In genomic region chr13:34089358-34089757, GRCm38 (mm10) we compare ENCODE assay signal across 11 mouse cellular contexts. TPM values are rescaled to one million over a fixed set of nuclear protein-coding genes. Genes with fewer than 3 reads are reported as not detected.
A peak's percentile ranks its signal among the peaks of the same experiment; 100 is the strongest.
DNase-seq lines count a peak whose midpoint lies in the region; ATAC-seq lines count a peak whose summit lies in the region.
"Had no signal": no experiment of that assay in that cellular context is flagged by ENCODE, and none has a peak within 500 bp of the region (broad histone marks: within the 10 kb centered on the region; RNA-seq: fewer than 3 reads in every experiment).

No protein-coding gene starts in this region.

- no peaks in the 10 kb centered on the region for H3K9me3 ChIP-seq in embryonic facial prominence, embryonic 13.5 days
- H3K9me3 ChIP-seq in embryonic facial prominence, embryonic 10.5 days, result no peaks in the 10 kb centered on the region
- H3K9me3 ChIP-seq in neural tube, embryonic 13.5 days, result no peaks in the 10 kb centered on the region
- H3K9me3 ChIP-seq in midbrain, embryonic 10.5 days (replicated peaks), result no peaks in the 10 kb centered on the region
- H3K9me3 ChIP-seq: liver, embryonic 15.5 days had no signal

- no peak overlapping the region for H3K4me3 ChIP-seq in embryonic facial prominence, embryonic 13.5 days
- H3K4me3 ChIP-seq in embryonic facial prominence, embryonic 10.5 days, result no peak overlapping the region
- H3K4me3 ChIP-seq in neural tube, embryonic 13.5 days, result no peak overlapping the region
- no peak overlapping the region for H3K4me3 ChIP-seq in midbrain, embryonic 10.5 days
- H3K4me3 ChIP-seq: gastrocnemius, adult 2 months; liver, embryonic 15.5 days had no signal

- peak overlapping the region; percentile 48; the same call in 1 of the 2 replicates for H3K27ac ChIP-seq in embryonic facial prominence, embryonic 13.5 days
- H3K27ac ChIP-seq in embryonic facial prominence, embryonic 10.5 days (replicated peaks), result no peak overlapping the region
- H3K27ac ChIP-seq in neural tube, embryonic 13.5 days (replicated peaks), result peak overlapping the region; percentile 92
- H3K27ac ChIP-seq in midbrain, embryonic 10.5 days (replicated peaks), result peak overlapping the region; percentile 79
- H3K27ac ChIP-seq: gastrocnemius, adult 2 months; liver, embryonic 15.5 days had no signal

- ATAC-seq in embryonic facial prominence, embryonic 13.5 days (ENCODE audit: insufficient number of reproducible peaks, insufficient read depth, low FRiP score, low TSS enrichment, low read depth), result no peak
- ATAC-seq in neural tube, embryonic 13.5 days (ENCODE audit: low read depth), result peak; percentile 36; the same call in 1 of the 2 replicates

- 31% methylated on average over 3 of the region's 3 CpGs for WGBS in embryonic facial prominence, embryonic 13.5 days
- WGBS in embryonic facial prominence, embryonic 10.5 days, result 71% methylated on average over 3 of the region's 3 CpGs
- 63% methylated on average over 3 of the region's 3 CpGs for WGBS in neural tube, embryonic 13.5 days
- 65% methylated on average over 3 of the region's 3 CpGs for WGBS in midbrain, embryonic 10.5 days

- peak overlapping the region; percentile 33 for H3K4me2 ChIP-seq in embryonic facial prominence, embryonic 13.5 days
- H3K4me2 ChIP-seq in neural tube, embryonic 13.5 days, result peak overlapping the region; percentile 35
- H3K4me2 ChIP-seq: liver, embryonic 15.5 days had no signal

- no peaks in the 10 kb centered on the region for H3K36me3 ChIP-seq in embryonic facial prominence, embryonic 13.5 days
- no peaks in the 10 kb centered on the region for H3K36me3 ChIP-seq in embryonic facial prominence, embryonic 10.5 days (replicated peaks)
- H3K36me3 ChIP-seq in neural tube, embryonic 13.5 days, result no peaks in the 10 kb centered on the region
- H3K36me3 ChIP-seq in midbrain, embryonic 10.5 days, result no peaks in the 10 kb centered on the region
- H3K36me3 ChIP-seq: liver, embryonic 15.5 days had no signal

- peaks cover 11% of the 10 kb centered on the region for H3K4me1 ChIP-seq in embryonic facial prominence, embryonic 13.5 days
- peaks cover 27% of the 10 kb centered on the region for H3K4me1 ChIP-seq in embryonic facial prominence, embryonic 10.5 days
- peaks cover 36% of the 10 kb centered on the region for H3K4me1 ChIP-seq in neural tube, embryonic 13.5 days (replicated peaks)
- peaks cover 33% of the 10 kb centered on the region for H3K4me1 ChIP-seq in midbrain, embryonic 10.5 days
- H3K4me1 ChIP-seq: liver, embryonic 15.5 days had no signal

- no peak overlapping the region for H3K9ac ChIP-seq in embryonic facial prominence, embryonic 13.5 days
- H3K9ac ChIP-seq in neural tube, embryonic 13.5 days, result peak overlapping the region; percentile 58; the same call in 1 of the 2 replicates
- H3K9ac ChIP-seq: liver, embryonic 15.5 days had no signal

- DNase-seq in embryonic facial prominence, embryonic 10.5 days (ENCODE audit: low spot score), result no peak
- DNase-seq in neural tube, embryonic 10.5 days (ENCODE audit: extremely low spot score, low spot score), result no peak
- no peak for DNase-seq in midbrain, embryonic 10.5 days (ENCODE audit: low spot score)
- no peak for DNase-seq in adrenal gland, postnatal 10 days
- no peak for DNase-seq in adrenal gland, postnatal 14 days
- DNase-seq in left cerebral cortex, adult 18-20 months (ENCODE audit: low spot score in 2 of 2), result no peak
- DNase-seq: adrenal gland, postnatal 36 days; gastrocnemius, adult 2 months had no signal

- H3K27me3 ChIP-seq in embryonic facial prominence, embryonic 13.5 days, result no peaks in the 10 kb centered on the region
- no peaks in the 10 kb centered on the region for H3K27me3 ChIP-seq in embryonic facial prominence, embryonic 10.5 days (replicated peaks; ENCODE audit: low read depth, poor library complexity, severe bottlenecking)
- H3K27me3 ChIP-seq in neural tube, embryonic 13.5 days, result no peaks in the 10 kb centered on the region
- no peaks in the 10 kb centered on the region; the same call in 1 of the 2 replicates for H3K27me3 ChIP-seq in midbrain, embryonic 10.5 days (ENCODE audit: low read depth, poor library complexity, severe bottlenecking)
- H3K27me3 ChIP-seq: liver, embryonic 15.5 days had no signal

RNA-seq across cellular contexts. Expression of gene Tubb2a, which starts 11.6 kb away (rescaled TPM):
- 133 and 136 TPM in 2 replicates for polyA plus RNA-seq in embryonic facial prominence, embryonic 13.5 days (2015; fragmentation: Nextera tagmentation; extraction: Ambion mirVana)
- 101 and 105 TPM in 2 replicates for polyA plus RNA-seq in embryonic facial prominence, embryonic 10.5 days (2016; fragmentation: Nextera tagmentation; extraction: Ambion mirVana)
- 1,875 and 2,016 TPM in 2 replicates for polyA plus RNA-seq in neural tube, embryonic 13.5 days (2015; fragmentation: Nextera tagmentation; extraction: Ambion mirVana)
- 242 and 377 TPM in 2 replicates for polyA plus RNA-seq in midbrain, embryonic 10.5 days (2016; fragmentation: Nextera tagmentation; extraction: Ambion mirVana)
- total RNA-seq in adrenal gland, postnatal 10 days (2021), result 10 to 100 TPM; 68.6 to 90.0 TPM
- 46.1 and 59.9 TPM in 2 replicates for total RNA-seq in adrenal gland, postnatal 14 days (2021)
- total RNA-seq in left cerebral cortex, adult 18-20 months (2021), result 100 to 1,000 TPM; 781 to 791 TPM

RNA-seq across cellular contexts. Expression of gene Tubb2b, which starts 40.9 kb away (rescaled TPM):
- 45.6 and 46.3 TPM in 2 replicates for polyA plus RNA-seq in embryonic facial prominence, embryonic 13.5 days (2015; fragmentation: Nextera tagmentation; extraction: Ambion mirVana)
- polyA plus RNA-seq in embryonic facial prominence, embryonic 10.5 days (2016; fragmentation: Nextera tagmentation; extraction: Ambion mirVana), result 65.5 and 73.2 TPM in 2 replicates
- 644 and 732 TPM in 2 replicates for polyA plus RNA-seq in neural tube, embryonic 13.5 days (2015; fragmentation: Nextera tagmentation; extraction: Ambion mirVana)
- polyA plus RNA-seq in midbrain, embryonic 10.5 days (2016; fragmentation: Nextera tagmentation; extraction: Ambion mirVana), result 202 and 279 TPM in 2 replicates
- total RNA-seq in adrenal gland, postnatal 10 days (2021), result 10 to 100 TPM; 24.9 to 61.2 TPM
- total RNA-seq in adrenal gland, postnatal 14 days (2021), result 5.5 and 22.5 TPM in 2 replicates
- total RNA-seq in left cerebral cortex, adult 18-20 months (2021), result 100 to 1,000 TPM; 169 to 171 TPM

RNA-seq across cellular contexts. Expression of gene Bphl, which starts 52.0 kb away (rescaled TPM):
- 50.8 and 53.9 TPM in 2 replicates for polyA plus RNA-seq in embryonic facial prominence, embryonic 13.5 days (2015; fragmentation: Nextera tagmentation; extraction: Ambion mirVana)
- 31.6 and 32.3 TPM in 2 replicates for polyA plus RNA-seq in embryonic facial prominence, embryonic 10.5 days (2016; fragmentation: Nextera tagmentation; extraction: Ambion mirVana)
- polyA plus RNA-seq in neural tube, embryonic 13.5 days (2015; fragmentation: Nextera tagmentation; extraction: Ambion mirVana), result 38.5 and 49.5 TPM in 2 replicates
- 31.6 and 31.8 TPM in 2 replicates for polyA plus RNA-seq in midbrain, embryonic 10.5 days (2016; fragmentation: Nextera tagmentation; extraction: Ambion mirVana)
- 10 to 100 TPM; 78.6 to 78.9 TPM for total RNA-seq in adrenal gland, postnatal 10 days (2021)
- total RNA-seq in adrenal gland, postnatal 14 days (2021), result 57.7 and 79.8 TPM in 2 replicates
- 10 to 100 TPM; 44.4 to 50.6 TPM for total RNA-seq in left cerebral cortex, adult 18-20 months (2021)
